Mouse (Mus musculus) liver, embryonic 14.5 days (tissue): ENCODE measurements around the gene Mbd6.

Experiments used
- CTCF ChIP-seq: IDR thresholded peaks from 2 replicates; pipeline ENCODE4 v1.5.1; 2016; ENCODE audit warnings: antibody characterized with exemption, low read depth, control low read depth
- EP300 ChIP-seq: IDR thresholded peaks from 2 replicates; pipeline ENCODE4 v1.6.1; 2016; ENCODE audit warnings: antibody characterized with exemption, low read depth

- no peak for TF ChIP-seq EP300
- no peak for TF ChIP-seq CTCF
These were observed 28.5 kb upstream of the Mbd6 start for GRCm38 (mm10) chr10:127317277-127317676.
